Mouse (Mus musculus) intestine, postnatal 0 days (tissue): Measurements from ENCODE around the gene Zfr. TPM values are rescaled to one million over a fixed set of nuclear protein-coding genes. Genes with fewer than 3 reads are reported as not detected.
"Not testable (repeated sequence)": the region's sequence is repeated elsewhere in the genome, so short reads cannot be mapped to it uniquely, and the experiment has no call there.

Source experiments
- ATAC-seq: fragments of 200-750 bp; cut with Nextera tagmentation; 2 replicates; pipeline ENCODE4 v1.8.0; 2017; ENCODE audit warnings: mild to moderate bottlenecking, moderate TSS enrichment, moderate library complexity
- H3K27ac ChIP-seq: fragments of 300-500 bp; sonication (generic); 2 replicates; pipeline ENCODE4 v1.5.1; 2014; ENCODE audit warnings: mild to moderate bottlenecking, low read depth, low read length, moderate library complexity
- H3K27me3 ChIP-seq: fragments of 300-500 bp; sonication (generic); replicated peaks from 2 replicates; pipeline ENCODE4 v1.6.1; 2014; ENCODE audit warnings: low read length, mixed read lengths; ENCODE audit not compliant: control insufficient read depth, insufficient read depth
- H3K36me3 ChIP-seq: fragments of 300-500 bp; sonication (generic); 2 replicates; pipeline ENCODE4 v1.6.1; 2014; ENCODE audit warnings: mild to moderate bottlenecking, moderate library complexity; ENCODE audit not compliant: control insufficient read depth, insufficient read depth
- H3K4me1 ChIP-seq: fragments of 300-500 bp; sonication (generic); replicated peaks from 2 replicates; pipeline ENCODE4 v1.6.1; 2014; ENCODE audit warnings: antibody characterized with exemption, low read length, mixed read lengths; ENCODE audit not compliant: control insufficient read depth, insufficient read depth
- H3K4me2 ChIP-seq: fragments of 300-500 bp; sonication (generic); replicated peaks from 2 replicates; pipeline ENCODE4 v1.6.1; 2014; ENCODE audit warnings: low read depth, mild to moderate bottlenecking, moderate library complexity
- H3K4me3 ChIP-seq: fragments of 300-500 bp; sonication (generic); 2 replicates; pipeline ENCODE4 v1.5.1; 2014; ENCODE audit warnings: low read depth, low read length
- H3K9ac ChIP-seq: fragments of 300-500 bp; sonication (generic); 2 replicates; pipeline ENCODE4 v1.6.1; 2014; ENCODE audit warnings: mild to moderate bottlenecking, low read depth, low read length
- H3K9me3 ChIP-seq: fragments of 300-500 bp; sonication (generic); 2 replicates; pipeline ENCODE4 v1.6.1; 2016; ENCODE audit warnings: mixed run types; ENCODE audit not compliant: control insufficient read depth
- CTCF ChIP-seq: sonication (generic); IDR thresholded peaks from 2 replicates; pipeline ENCODE4 v1.5.1; 2016; ENCODE audit warnings: low read depth, mild to moderate bottlenecking, control low read depth, antibody characterized with exemption, moderate library complexity
- WGBS: fragments of 180-500 bp; shearing (Covaris S2); extraction: QIAGEN DNeasy Blood & Tissue Kit; methylation state at CpG from one replicate; pipeline ENCODE4 v1.1.7; 2014; 5-methylcytosine and 5-hydroxymethylcytosine counted together
- polyA plus RNA-seq: library from polyadenylated mRNA; unstranded; fragments of >200 nt; fragmentation: Nextera tagmentation; extraction: Ambion mirVana; gene quantifications from 2 replicates; pipeline ENCODE4 v1.2.1, GENCODE M21; 2015

Gene Zfr
- polyA plus RNA-seq, 1 experiment from 2014 or later = 47.9 TPM

DNA sequence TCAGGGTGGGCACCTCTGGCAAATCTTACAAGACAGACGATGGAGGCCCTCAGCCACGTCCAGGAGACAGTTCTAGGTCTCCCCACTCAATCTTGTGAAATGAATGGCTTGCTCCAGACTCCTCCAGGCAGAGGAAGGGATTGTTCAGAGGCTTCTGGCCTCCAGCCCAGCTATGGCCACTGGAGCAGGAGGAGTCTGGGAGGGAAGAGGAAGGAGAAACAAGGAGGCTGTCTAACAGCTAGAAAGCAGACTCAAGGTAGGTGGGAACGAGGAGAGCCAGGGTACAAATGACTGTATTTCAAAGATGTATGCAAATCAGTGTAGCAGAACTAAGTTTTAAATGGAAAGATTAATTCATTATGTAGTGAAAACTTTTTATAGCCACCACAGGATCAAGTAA, 13.9 kb upstream of the Zfr start:
- Histone ChIP-seq H3K27ac (no peak overlapping the region), H3K9ac (no peak overlapping the region), H3K36me3 (no peaks in the 10 kb centered on the region), H3K27me3 (no peaks in the 10 kb centered on the region), H3K4me3 (no peak overlapping the region), H3K4me2 (no peak overlapping the region), H3K4me1 (no peaks in the 10 kb centered on the region), H3K9me3 (no peaks in the 10 kb centered on the region)
- WGBS = 52% methylated on average over 3 of the region's 3 CpGs
- no peak for ATAC-seq
- no peak for TF ChIP-seq CTCF

GRCm38 (mm10) chr15:12104827-12105226, 12.8 kb upstream of the Zfr start:
- 81% methylated on average over 2 of the region's 2 CpGs for WGBS
- no peak for TF ChIP-seq CTCF
- H3K9ac ChIP-seq = no peak overlapping the region
- no peak overlapping the region for H3K4me2 ChIP-seq
- no peaks in the 10 kb centered on the region for H3K4me1 ChIP-seq
- H3K9me3 ChIP-seq = no peaks in the 10 kb centered on the region
- H3K27ac ChIP-seq = no peak overlapping the region
- H3K36me3 ChIP-seq = no peaks in the 10 kb centered on the region
- H3K4me3 ChIP-seq = no peak overlapping the region
- ATAC-seq = no peak
- no peaks in the 10 kb centered on the region for H3K27me3 ChIP-seq

DNA sequence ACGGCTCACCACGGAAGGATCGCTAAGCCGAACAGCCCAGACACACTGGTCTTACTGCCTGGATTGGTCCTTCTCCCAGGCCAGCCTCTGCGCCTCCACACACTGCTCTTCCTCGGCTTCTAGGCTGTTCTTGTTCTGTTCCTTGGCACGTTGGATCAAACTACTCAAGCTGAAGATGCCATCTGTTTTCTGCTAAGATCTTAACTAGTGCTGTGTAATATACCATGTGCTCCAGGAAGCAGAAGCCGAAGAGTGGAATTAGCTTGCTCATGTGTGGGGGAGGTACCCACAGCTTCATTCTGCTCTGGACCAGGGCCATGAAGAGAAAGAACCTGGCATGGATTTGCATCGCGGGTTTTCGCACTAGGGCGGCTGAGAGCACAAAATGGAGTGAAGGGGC, 11.2 kb upstream of the Zfr start:
- no peak overlapping the region for H3K27ac ChIP-seq
- ATAC-seq = no peak
- no peak overlapping the region for H3K4me3 ChIP-seq
- WGBS = 87% methylated on average over 12 of the region's 12 CpGs
- H3K4me2 ChIP-seq = no peak overlapping the region
- H3K9ac ChIP-seq = no peak overlapping the region
- no peaks in the 10 kb centered on the region for H3K36me3 ChIP-seq
- H3K9me3 ChIP-seq = no peaks in the 10 kb centered on the region
- no peaks in the 10 kb centered on the region for H3K4me1 ChIP-seq
- no peaks in the 10 kb centered on the region for H3K27me3 ChIP-seq
- no peak for TF ChIP-seq CTCF

DNA sequence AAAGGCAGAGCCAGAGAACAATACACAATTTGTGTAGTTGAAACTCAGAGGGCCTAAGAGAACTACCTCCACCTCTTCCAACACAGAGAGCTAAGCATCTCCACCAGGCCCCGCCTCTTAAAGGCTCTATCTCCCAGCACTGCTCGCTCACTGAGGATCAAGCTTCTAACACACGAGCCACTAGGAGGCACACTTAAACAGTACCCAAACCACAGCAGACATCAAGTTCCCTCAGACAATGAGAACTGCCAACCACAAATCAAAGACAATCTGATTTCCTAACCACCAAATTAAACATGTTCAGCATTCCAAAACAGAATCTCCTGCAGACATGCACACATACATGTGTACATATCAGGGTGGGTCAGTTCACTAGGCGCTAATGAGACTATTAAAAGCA, 9.4 kb upstream of the Zfr start:
- no peak for ATAC-seq
- H3K27me3 ChIP-seq = no peaks in the 10 kb centered on the region
- no peak overlapping the region for H3K4me2 ChIP-seq
- no peaks in the 10 kb centered on the region for H3K4me1 ChIP-seq
- peak; percentile 41 for TF ChIP-seq CTCF
- WGBS = 80% methylated on average over 4 of the region's 4 CpGs
- no peak overlapping the region for H3K27ac ChIP-seq
- H3K9me3 ChIP-seq = no peaks in the 10 kb centered on the region
- no peak overlapping the region for H3K4me3 ChIP-seq
- no peak overlapping the region for H3K9ac ChIP-seq
- H3K36me3 ChIP-seq = no peaks in the 10 kb centered on the region

- 85% methylated on average over 3 of the region's 3 CpGs for WGBS
- H3K9ac ChIP-seq, H3K4me1 ChIP-seq, H3K27ac ChIP-seq, H3K36me3 ChIP-seq, H3K4me3 ChIP-seq, H3K9me3 ChIP-seq, ATAC-seq, H3K27me3 ChIP-seq, H3K4me2 ChIP-seq: not testable (repeated sequence)
These were observed 8.7 kb upstream of the Zfr start for GRCm38 (mm10) chr15:12108922-12109321.

- H3K9me3 ChIP-seq = no peaks in the 10 kb centered on the region
- H3K4me2 ChIP-seq = no peak overlapping the region
- no peaks in the 10 kb centered on the region for H3K4me1 ChIP-seq
- no peak overlapping the region for H3K4me3 ChIP-seq
- TF ChIP-seq CTCF = no peak
- no peaks in the 10 kb centered on the region for H3K36me3 ChIP-seq
- H3K9ac ChIP-seq = no peak overlapping the region
- WGBS = 56% methylated on average over 7 of the region's 7 CpGs
- H3K27me3 ChIP-seq = no peaks in the 10 kb centered on the region
- no peak for ATAC-seq
- H3K27ac ChIP-seq = no peak overlapping the region
These were observed 6.4 kb upstream of the Zfr start for GRCm38 (mm10) chr15:12111232-12111631.

DNA sequence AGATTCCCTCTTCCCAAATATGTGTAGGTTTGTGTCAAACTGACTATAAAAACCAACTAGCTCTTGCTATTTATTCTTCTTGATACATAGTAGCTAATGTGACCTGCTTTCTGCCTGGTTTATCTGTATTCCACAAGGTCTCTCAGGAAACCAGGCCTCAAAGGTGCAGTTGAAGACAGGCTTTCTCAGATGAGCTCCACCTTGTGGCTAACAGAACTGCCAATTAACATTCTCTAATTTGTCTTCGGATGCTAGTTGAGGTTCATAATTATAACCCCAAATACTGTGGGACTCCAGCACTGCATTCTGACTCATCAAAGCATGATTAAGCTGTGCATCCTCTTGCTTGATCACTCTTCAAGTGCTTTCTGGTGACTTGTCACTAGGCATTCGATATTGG, 4.2 kb upstream of the Zfr start:
- no peaks in the 10 kb centered on the region for H3K9me3 ChIP-seq
- no peak overlapping the region for H3K27ac ChIP-seq
- ATAC-seq = no peak
- H3K4me1 ChIP-seq = no peaks in the 10 kb centered on the region
- no peak overlapping the region for H3K4me3 ChIP-seq
- H3K27me3 ChIP-seq = no peaks in the 10 kb centered on the region
- 76% methylated on average over 2 of the region's 2 CpGs for WGBS
- no peak overlapping the region for H3K4me2 ChIP-seq
- no peak overlapping the region for H3K9ac ChIP-seq
- no peaks in the 10 kb centered on the region for H3K36me3 ChIP-seq
- TF ChIP-seq CTCF = peak; percentile 66
